Mouse (Mus musculus) urinary bladder, adult 2 months (tissue): ENCODE results near the gene Spata19. TPM values are rescaled to one million over a fixed set of nuclear protein-coding genes. Genes with fewer than 3 reads are reported as not detected.

ENCODE experiments used
- DNase-seq: peaks from one replicate; pipeline ENCODE4 v3.0.0; 2022; ENCODE audit warnings: low spot score
- polyA plus RNA-seq: library from polyadenylated mRNA; depleted of rRNA; stranded (reverse); fragments of >200 nt; gene quantifications from 2 replicates; pipeline ENCODE4 v1.2.3, GENCODE M21; 2012; rRNA removed

The Spata19 gene
- polyA plus RNA-seq: not detected in 2 replicates

DNA sequence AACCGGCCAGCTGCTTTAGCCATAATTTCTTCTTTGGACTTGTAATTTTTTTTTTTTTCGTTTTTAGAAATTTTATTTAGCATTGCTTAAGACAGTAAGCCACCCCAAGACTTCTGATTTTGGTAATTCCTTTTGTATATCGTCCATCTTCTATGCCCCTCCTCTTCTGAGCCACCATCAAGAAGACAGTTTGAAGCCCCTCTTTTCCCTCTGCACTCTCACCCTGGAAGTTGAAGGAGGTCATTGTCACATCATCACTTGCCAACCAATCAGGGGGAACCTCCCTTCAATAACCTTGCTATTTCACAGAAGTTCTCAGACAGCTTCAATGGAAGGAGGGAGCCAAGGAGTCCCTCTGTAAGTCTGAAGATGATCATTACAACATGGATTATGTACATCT, at the start of gene Spata19:
Spata19 (plus strand) TSS at position 301 of the 400 bp plus-strand sequence.
- no peak for DNase-seq

- DNase-seq: no peak
Measured at GRCm38 (mm10) chr9:27353082-27353481, 43.5 kb upstream of the Spata19 start.

- DNase-seq: no peak
Measured at GRCm38 (mm10) chr9:27357893-27358292, 38.7 kb upstream of the Spata19 start.

DNA sequence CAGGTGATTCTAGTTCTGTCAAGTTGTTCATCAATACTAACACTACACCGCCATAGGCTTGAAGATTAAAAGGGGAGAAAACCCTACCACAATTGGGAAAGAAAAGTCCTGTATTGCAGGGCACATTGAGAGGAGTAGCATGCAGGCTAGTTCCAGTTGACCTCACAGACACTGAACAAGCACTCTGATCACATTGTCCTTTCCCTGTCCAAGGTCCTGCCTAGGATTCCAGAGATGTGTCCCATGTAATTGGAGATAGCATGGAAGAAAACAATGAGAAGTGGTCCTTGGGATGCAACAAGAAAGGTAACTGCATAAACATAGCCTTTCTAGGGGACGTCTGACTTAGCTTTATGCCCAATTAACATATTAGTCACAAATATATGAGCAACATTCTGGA, 29.4 kb upstream of the Spata19 start:
- no peak for DNase-seq

DNA sequence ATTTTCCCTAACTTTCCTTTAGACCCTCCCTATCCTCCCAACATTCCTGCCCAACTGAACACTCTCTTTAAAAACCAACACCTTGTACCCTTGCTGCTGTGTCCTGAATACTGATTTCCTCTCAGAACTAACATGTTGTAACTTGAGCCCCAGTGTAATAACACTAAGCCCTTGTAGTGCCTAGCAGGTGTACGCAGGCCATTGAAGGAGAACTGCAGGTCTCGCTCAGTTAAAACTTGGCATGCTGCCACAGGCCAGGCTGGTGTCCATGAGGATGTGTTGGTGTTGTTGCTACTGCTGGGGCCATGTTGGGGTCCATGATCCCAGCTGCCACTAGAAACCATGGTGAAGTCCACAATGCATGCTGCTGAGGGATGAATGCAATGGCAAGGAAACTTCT, 27.5 kb upstream of the Spata19 start:
- no peak for DNase-seq

DNA sequence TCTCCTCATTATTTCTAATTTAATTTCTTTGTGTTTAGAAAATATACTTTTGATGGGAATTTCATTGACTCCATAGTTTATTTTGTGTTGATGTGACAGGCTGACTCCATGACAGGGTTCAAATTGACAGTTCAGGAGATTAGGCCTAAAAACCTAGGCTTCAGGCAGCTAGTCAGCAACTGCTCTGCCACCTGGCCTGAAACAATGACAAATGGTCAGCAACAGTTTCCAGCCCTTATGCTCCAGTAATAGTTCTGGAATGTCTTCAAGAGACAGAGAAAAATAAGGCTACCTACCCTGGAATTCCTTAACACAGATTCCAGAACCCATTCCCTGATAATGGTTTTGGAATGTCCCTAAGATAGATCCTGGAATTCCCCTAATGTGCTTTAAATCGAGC, 20.9 kb upstream of the Spata19 start:
- no peak for DNase-seq

- DNase-seq: no peak
Measured at GRCm38 (mm10) chr9:27386951-27387350, 9.6 kb upstream of the Spata19 start.

DNA sequence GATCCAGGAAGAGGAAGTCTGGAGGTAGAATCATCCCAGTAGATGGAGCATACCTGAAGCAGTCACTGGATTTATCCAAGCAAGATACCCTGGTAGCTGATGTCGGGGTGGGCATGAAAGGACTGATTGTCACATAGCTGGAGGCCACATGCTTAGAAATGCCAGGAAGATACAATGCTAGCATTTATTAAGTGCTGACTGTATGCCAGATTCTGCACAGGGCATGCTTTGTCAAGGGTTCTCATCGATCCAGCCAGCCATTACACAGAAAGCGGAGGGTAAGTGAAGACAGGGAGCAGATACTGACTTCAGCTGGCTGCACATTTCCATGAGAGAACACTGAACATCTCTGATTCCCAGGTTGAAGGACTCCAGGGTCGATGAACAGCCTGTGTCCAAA, 4.6 kb downstream of the Spata19 start:
- no peak for DNase-seq

DNA sequence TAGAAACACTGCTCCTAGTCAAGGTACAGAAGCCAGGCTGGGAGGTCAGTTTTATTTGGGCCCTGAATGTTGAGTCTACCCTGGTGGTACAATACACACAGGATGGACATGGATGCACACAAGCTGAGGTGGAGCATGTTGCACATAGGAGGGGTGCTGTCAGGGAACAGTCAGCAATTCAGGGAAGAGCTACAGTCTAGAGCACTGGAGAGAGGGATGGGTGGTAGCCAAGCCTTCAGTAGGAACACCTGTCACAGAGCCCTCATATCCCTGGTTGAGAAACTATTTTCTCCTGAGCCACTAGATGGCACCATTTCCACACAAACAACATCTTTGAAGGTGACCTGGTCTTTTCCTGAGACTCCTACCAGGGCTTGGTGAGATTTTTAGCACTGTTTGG, 13.1 kb downstream of the Spata19 start:
- no peak for DNase-seq

- peak; percentile 40 for DNase-seq
Measured at GRCm38 (mm10) chr9:27414058-27414460, 17.5 kb downstream of the Spata19 start.

DNA sequence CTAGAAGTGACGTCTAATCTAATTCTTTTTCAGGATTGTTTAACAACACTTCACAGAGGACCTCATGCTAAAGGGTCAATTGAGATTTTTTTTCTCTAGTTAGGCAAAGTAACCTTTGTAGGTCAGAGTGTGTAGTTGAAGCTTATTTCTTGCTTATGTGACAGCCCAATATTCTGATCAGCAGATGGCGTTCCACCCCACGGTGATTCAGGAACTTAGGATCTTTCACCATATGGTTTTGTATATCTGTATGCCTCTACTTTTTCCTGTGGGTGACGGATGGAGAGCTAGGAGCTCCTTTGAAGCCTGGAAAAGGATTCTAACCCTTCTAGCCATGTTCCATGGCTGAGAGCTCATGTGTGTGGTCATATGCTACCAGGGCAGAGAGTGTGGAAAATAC, 27.9 kb downstream of the Spata19 start:
- DNase-seq: no peak

DNA sequence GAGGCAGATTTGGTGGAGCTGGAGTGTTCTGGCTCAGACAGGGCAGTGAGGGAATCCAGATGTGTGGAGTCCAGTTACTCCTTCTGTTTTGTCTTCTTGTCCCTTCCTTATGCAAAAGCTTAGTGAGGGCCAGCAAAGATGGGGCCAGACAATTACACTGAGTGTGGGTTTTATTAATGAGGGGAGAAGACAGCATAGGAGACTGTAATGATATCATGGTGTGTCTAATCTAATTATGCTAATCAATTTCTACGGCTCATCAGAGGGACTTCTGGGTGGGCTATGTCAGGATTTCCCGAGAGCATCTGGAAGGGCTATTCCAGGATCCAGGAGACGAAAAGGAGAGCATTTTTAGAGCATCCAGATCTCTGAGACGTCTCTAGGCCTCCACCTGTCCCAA, 32.0 kb downstream of the Spata19 start:
- no peak for DNase-seq

DNA sequence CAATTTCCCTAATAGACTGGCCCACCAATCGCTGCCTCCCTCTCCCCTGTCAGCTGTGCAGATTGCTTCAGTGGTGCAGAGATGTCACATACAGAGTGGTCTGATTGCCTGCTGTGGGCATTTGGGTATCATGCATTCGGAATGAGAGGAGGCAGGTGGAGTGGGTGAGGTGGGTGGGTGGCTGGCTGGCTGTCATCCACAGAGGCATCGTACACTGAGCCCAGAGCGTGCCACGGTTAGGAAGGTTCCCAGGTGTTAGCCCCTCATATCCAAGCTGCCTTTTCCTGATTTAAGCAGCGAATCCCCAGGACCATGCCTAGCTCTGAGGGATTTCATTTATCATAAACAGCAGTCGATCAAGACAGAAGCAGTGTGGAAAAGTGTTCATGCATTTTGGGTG, 36.7 kb downstream of the Spata19 start:
- DNase-seq: no peak

DNA sequence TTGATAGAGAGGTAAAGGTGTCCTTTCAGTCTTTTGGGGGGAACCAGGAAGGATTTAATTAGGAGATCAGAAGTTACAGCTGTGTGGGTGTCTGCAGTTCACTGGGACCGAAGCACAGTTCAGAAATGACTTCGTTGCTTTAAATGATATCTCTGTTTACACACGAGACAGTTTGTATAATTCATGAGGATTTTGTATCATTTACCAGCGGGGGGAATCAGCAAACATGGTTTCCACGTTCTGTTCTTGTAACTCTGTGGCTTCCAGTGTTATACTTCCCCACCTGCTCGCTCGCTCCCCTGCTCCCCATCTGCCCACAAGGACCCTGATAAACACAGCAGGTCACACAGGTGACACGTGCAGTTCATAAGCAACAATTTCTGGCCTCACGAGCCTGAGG, 39.3 kb downstream of the Spata19 start:
- no peak for DNase-seq

GRCm38 (mm10) chr9:27437391-27438061, 40.9 kb downstream of the Spata19 start:
- no peak for DNase-seq

- DNase-seq: no peak
Measured at GRCm38 (mm10) chr9:27449780-27450422, 53.3 kb downstream of the Spata19 start.

Other genes starting within 250 kb of the Spata19 start
- 60.4 and 62.0 TPM in 2 replicates for gene Jam3, start 241.4 kb upstream of the Spata19 start, polyA plus RNA-seq
- 6.3 and 7.7 TPM in 2 replicates for gene Igsf9b, start 97.6 kb upstream of the Spata19 start, polyA plus RNA-seq